Mouse (Mus musculus): Measurements from ENCODE around the gene Gm45713.
A peak's percentile ranks its signal among the peaks of the same experiment; 100 is the strongest.
"Not testable (repeated sequence)": the region's sequence is repeated elsewhere in the genome, so short reads cannot be mapped to it uniquely, and the experiment has no call there.

Gm45713 gene

DNA sequence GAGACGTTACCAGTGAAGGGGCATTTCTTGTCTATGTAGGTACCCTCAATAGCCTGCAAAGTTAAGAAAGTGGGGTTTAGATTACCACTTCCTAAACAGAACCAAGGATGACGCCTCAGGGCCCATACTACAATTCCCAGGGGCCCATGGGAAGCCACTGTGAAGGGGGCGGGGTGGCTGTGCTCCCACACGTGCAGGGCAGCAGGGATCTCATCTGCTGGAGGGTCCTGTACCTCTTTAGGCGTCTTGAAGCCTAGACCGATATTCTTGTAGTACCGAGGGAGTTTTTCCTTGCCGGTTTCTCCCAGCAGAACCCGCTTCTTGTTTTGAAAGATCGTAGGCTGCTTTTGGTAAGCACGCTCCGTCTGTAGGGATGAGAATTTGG lies 12.9 kb downstream of the Gm45713 start:
- no peak for DNase-seq (ENCODE audit: low spot score)

DNA sequence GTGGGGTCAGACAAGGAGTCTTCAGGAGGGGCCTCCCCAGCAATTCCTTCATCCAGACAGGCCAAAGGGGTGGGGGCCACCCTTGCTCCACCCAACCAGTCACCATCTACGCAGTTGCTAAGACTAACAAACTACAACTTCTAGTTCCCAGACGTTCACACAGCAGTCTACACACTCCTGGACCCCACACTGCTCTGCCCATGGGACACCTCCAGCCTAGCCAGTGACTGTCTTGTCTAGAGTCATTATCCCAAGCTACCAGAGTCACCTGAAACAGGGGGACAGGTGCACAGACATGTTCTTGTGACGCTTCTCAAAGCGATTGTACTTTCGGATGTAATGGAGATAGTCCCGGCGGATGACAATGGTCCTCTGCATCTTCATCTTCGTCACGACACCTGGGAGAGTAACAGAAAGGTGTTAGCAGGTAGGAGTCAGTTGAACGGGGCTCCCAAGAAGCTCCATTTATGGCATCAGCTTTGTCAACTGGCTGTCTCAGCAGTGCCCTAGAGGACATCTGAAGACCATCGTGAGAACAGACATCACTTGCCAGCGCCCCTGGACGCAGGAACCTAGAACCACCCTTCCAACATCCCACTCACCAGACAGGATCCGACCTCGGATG lies 13.4 kb downstream of the Gm45713 start:
- no peak for DNase-seq (ENCODE audit: low spot score)

- no peak for DNase-seq (ENCODE audit: low spot score)
These were observed 14.1 kb downstream of the Gm45713 start for GRCm38 (mm10) chr7:45121966-45122365.

- no peak for DNase-seq (ENCODE audit: low spot score)
These were observed 14.6 kb downstream of the Gm45713 start for GRCm38 (mm10) chr7:45121404-45121803.

- no peak for DNase-seq (ENCODE audit: low spot score)
These were observed 16.0 kb downstream of the Gm45713 start for GRCm38 (mm10) chr7:45119780-45120709.

GRCm38 (mm10) chr7:45118336-45118735 lies 17.7 kb downstream of the Gm45713 start:
- no peak for DNase-seq (ENCODE audit: low spot score)

GRCm38 (mm10) chr7:45117566-45117965 lies 18.5 kb downstream of the Gm45713 start:
- no peak for DNase-seq (ENCODE audit: low spot score)

DNA sequence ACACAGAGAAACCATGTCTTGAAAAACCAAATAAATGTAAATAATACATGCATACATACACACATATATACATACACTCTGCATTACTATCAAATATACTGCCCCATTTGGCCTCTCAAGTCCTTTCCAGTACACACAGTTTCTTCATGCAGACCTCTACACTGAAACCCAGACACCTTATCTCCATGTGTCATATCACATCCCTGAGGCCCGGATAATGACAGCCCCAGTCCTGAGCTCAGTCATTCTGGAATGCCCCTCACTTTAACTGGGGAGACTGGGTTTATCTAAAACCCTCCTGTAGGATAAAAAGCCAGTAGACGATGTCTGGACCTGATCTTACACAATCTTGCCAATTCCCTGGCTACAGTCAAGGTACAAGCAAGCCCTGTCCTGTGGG lies 22.6 kb downstream of the Gm45713 start:
- no peak for DNase-seq (ENCODE audit: low spot score)

DNA sequence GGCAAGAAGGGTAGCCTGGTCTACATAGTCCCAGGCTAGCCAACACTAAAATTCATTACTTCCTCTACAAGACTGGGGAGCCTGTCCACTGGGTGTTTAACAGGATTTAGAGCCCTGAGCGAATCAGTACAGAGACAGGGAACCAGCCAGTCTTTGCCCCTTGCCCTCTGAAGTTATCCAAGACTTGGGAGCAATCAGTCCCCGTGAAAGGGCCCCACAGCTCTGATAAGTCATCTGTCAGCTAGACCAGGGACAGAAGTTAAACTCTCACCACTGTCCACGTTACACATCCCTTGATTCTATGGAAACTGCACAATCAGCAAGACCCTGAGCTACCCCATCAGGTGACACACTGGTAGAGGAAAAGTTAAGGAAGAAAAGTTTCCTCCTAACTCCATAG lies 23.5 kb downstream of the Gm45713 start:
- no peak for DNase-seq (ENCODE audit: low spot score)

- DNase-seq (ENCODE audit: low spot score) = no peak
These were observed 24.1 kb downstream of the Gm45713 start for GRCm38 (mm10) chr7:45111940-45112339.

- DNase-seq (ENCODE audit: low spot score) = not testable (repeated sequence)
These were observed 25.9 kb downstream of the Gm45713 start for GRCm38 (mm10) chr7:45110089-45110488.

DNA sequence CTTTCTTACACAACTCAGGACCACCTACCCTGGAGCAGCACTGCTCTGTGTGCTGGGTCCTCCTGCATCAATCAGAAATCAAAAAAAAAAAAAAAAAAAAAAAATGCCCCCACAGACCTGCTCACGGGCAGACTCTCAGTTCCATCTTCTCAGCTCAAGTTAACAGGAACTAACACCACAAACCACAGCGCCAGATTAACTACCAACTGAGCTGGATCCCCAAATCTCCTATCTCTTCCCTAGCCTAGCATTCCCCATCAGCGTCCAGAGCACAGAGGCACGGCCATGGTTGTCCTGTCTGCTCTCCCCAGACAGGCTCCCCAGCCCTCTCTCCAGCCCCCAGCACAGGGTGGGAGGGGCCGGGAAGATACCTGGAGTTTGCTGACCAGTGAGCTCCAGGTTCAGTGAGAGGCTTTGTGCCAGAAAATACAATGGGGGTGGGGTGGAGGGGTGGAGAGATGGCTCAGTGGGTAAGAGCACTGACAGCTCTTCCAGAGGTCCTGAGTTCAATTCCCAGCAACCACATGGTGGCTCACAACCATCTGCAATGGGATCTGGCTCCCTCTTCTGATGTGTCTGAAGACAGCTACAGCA lies 28.9 kb downstream of the Gm45713 start:
- DNase-seq (ENCODE audit: low spot score) = no peak

DNA sequence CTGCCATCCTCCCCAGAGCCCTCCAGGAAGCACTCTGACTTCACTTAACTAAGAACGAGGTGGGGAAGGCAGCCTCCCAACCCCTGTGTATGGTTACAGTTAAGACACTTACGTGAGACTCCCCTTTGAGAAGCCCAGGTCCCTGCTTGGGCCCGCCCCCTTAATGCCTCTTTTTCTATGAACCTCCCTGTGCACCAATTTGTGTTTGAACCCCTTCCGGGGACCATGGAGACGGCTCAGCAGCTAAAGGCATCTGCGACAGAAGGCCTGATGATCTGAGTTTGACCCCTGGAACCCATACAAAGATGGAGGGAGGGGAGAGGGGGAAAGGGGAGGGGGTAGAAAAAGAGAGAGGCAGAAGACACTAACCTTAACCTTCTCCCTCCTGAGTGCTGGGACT lies 29.6 kb downstream of the Gm45713 start:
- DNase-seq (ENCODE audit: low spot score) = peak; percentile 65

DNA sequence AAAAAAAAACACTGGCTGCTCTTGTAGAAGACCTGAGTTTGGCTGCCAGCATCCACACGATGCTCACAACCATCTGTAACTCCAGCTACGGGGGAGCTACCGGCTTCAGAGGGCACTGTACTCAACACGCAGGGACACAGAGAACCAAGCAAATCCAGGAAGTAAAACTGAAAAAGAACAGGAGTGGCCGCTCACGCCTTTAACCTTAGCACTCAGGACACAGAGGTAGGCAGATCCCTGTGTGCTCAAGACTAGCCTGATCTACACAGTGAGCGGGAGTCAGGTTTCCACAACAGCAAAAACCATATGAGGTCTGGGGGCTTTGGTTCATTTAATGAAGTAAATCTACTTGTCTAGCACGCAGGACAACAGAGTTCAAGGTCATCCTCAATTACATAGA lies 30.5 kb downstream of the Gm45713 start:
- no peak for DNase-seq (ENCODE audit: low spot score)

GRCm38 (mm10) chr7:45104941-45105340 lies 31.1 kb downstream of the Gm45713 start:
- DNase-seq (ENCODE audit: low spot score) = no peak

DNA sequence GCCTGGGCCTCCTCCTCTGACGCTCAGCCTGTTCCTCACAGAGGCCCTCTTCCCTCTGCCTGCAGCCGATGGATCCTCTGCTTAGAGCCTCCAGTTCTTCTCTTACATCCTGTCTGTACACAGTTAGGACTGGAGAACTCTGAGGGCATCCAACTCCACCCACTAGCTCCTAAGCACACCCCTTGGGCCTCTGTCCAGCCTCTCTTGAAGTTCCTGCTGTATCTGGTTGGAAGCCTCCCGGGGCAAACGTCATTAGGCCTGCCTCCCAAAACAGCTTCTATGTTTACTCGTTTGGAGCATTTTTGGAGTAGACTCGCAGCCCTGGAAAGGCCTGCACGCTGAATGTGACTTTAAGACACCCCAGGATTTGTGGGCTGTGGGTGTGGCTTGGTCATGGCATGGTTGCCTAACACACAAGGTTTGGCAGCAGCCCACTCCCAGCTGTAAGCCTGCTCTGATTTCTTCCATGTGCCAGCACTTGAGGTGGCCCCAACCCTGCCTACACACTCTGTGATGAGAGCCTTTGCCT lies 32.3 kb downstream of the Gm45713 start, which contains the start of gene Fcgrt:
TSS of gene Fcgrt (minus strand) at position 200 of the 529 bp plus-strand sequence.
- peak; percentile 35 for DNase-seq (ENCODE audit: low spot score)

DNA sequence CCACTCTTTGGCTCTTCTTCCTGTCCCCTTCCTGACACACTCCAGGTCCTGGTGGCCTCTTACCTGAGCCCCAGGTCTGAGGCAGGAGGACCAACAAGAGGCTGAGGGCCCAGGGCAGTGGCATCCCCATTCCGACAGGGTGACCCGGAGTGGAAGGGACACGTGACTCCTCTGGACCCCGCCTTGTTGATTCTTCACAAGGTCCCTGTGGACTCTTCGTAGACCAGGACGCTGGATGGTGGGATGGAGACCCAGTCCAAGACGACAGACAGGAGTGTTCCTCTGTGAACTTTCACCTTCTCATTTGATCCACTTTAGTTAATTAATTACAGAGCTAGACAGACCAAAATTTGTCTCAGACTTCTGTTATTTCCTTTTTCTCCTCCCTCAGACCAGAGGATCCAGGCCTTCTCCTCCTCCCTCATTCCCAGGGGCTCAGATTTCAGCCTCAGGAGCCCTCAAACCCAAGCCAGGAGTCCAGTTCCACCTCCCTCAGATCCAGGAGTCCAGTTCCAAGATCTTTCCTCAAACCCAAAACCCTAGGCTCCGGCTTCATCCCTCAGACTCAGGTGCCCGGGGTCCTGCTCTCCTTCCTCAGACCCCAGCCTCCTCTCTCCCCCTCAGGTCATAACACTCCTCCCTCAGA lies 33.0 kb downstream of the Gm45713 start:
- no peak for DNase-seq (ENCODE audit: low spot score)

- DNase-seq (ENCODE audit: low spot score) = no peak
These were observed 33.6 kb downstream of the Gm45713 start for GRCm38 (mm10) chr7:45102441-45102840.

DNA sequence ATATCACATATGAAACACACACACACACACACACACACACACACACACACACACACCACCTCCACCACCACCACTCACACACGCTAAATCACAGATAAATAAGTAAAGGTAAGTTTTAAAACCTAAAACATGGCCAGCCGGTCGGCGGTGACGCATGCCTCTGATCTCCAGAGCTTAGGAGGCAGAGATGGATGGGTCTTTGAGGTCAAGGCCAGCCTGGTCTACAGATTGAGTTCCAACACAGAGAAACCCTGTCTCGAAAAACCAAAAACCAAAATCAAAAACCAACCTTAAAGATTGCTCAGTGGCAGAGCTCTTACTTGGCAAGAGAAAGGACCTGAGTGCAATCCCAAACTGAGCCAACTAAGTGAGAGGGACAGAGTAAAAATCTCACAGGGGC lies 36.0 kb downstream of the Gm45713 start:
- DNase-seq (ENCODE audit: low spot score) = no peak

- no peak for DNase-seq (ENCODE audit: low spot score)
These were observed 37.3 kb downstream of the Gm45713 start for GRCm38 (mm10) chr7:45098541-45099240.

GRCm38 (mm10) chr7:45097479-45097878 lies 38.6 kb downstream of the Gm45713 start:
- DNase-seq (ENCODE audit: low spot score) = no peak

DNA sequence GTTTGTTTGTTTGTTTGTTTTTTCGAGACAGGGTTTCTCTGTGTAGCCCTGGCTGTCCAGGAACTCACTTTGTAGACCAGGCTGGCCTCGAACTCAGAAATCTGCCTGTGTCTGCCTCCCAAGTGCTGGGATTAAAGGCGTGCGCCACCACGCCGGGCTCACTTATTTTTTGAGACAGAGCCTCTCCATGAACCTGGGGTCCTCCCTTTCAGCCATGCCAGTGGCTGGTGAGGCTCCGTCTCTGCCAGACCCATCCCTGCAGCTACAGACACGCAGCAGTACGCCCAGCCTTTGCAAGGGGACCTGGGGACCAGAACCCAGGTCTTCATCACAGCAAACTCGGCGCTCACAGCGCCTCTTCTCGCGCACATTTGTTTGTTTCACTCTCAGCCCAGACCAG lies 40.1 kb downstream of the Gm45713 start:
- not testable (repeated sequence) for DNase-seq (ENCODE audit: low spot score)
